Mouse (Mus musculus) myocyte (in vitro differentiated cells): ENCODE measurements around the gene Zan.

ENCODE experiments used
- CEBPB ChIP-seq: IDR thresholded peaks from 2 replicates; pipeline ENCODE4 v1.6.1; 2011; ENCODE audit warnings: mild to moderate bottlenecking, moderate library complexity; ENCODE audit not compliant: poor library complexity, insufficient read depth, severe bottlenecking
- E2F4 ChIP-seq: IDR thresholded peaks from one replicate; pipeline ENCODE4 v1.6.1; 2011; ENCODE audit warnings: mild to moderate bottlenecking, control low read depth, moderate library complexity; ENCODE audit not compliant: insufficient read depth
- MAX ChIP-seq: IDR thresholded peaks from one replicate; pipeline ENCODE4 v1.6.1; 2011; ENCODE audit warnings: low read depth, mild to moderate bottlenecking, control low read depth
- MYOD1 ChIP-seq, 3 experiments: IDR thresholded peaks; one replicate each; pipeline ENCODE4 v1.6.1; 2011; ENCODE audit warnings: control low read depth in 2 of 3, low read depth in 2 of 3, mild to moderate bottlenecking in 2 of 3, moderate library complexity in 1 of 3; ENCODE audit not compliant: insufficient read length in 2 of 3, control insufficient read depth in 1 of 3
- MYOG ChIP-seq, 3 experiments: IDR thresholded peaks; one replicate each; pipeline ENCODE4 v1.6.1; 2011; ENCODE audit warnings: control low read depth in 2 of 3, low read depth in 2 of 3, mild to moderate bottlenecking in 2 of 3; ENCODE audit not compliant: insufficient read length in 2 of 3, control insufficient read depth in 1 of 3, insufficient read depth in 1 of 3
- POLR2A ChIP-seq: IDR thresholded peaks from one replicate; pipeline ENCODE4 v1.6.1; 2011; ENCODE audit warnings: low read depth, mild to moderate bottlenecking, control low read depth, moderate library complexity; ENCODE audit not compliant: insufficient read length
- POLR2AphosphoS2 ChIP-seq: IDR thresholded peaks from one replicate; pipeline ENCODE4 v1.6.1; 2011; ENCODE audit warnings: low read depth, control low read depth; ENCODE audit not compliant: insufficient read length
- REST ChIP-seq: IDR thresholded peaks from one replicate; pipeline ENCODE4 v1.6.1; 2011; ENCODE audit warnings: mild to moderate bottlenecking, control low read depth, moderate library complexity; ENCODE audit not compliant: insufficient read depth, insufficient read length
- SRF ChIP-seq: IDR thresholded peaks from one replicate; pipeline ENCODE4 v1.6.1; 2011; ENCODE audit warnings: low read depth; ENCODE audit not compliant: control insufficient read depth, insufficient read length
- TCF12 ChIP-seq: IDR thresholded peaks from one replicate; pipeline ENCODE4 v1.6.1; 2011; ENCODE audit warnings: mild to moderate bottlenecking, control low read depth; ENCODE audit not compliant: poor library complexity, insufficient read depth, severe bottlenecking
- TCF3 ChIP-seq: IDR thresholded peaks from one replicate; pipeline ENCODE4 v1.6.1; 2011; ENCODE audit warnings: low read depth, control low read depth; ENCODE audit not compliant: insufficient read length
- USF1 ChIP-seq: IDR thresholded peaks from one replicate; pipeline ENCODE4 v1.6.1; 2011; ENCODE audit warnings: low read depth, mild to moderate bottlenecking, control low read depth, moderate library complexity

DNA sequence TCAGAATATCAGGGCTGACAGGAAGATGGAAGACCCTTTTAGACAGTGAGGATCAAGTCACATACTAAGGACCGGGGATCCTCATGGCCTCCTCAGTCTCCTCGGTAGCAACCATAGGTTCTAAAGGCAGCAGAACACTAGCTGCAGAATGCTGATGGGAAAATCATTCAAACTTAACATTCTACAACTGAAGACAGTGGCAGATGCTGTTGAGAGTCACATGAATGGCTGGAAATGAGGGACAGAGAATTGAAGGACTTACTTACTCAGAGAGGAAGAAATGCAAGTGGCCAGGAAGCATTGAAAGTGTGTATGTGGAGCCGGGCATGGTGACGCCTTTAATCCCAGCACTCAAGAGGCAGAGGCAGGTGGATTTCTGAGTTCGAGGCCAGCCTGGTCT, at the start of gene Zan:
- TF ChIP-seq MYOG (IDR thresholded peaks at IDR 0.05; ENCODE audit: control insufficient read depth in 1 of 3, insufficient read depth in 1 of 3, insufficient read length in 2 of 3, low read depth in 2 of 3) (no peak), POLR2AphosphoS2 (no peak), POLR2A (no peak), MAX (no peak), REST (no peak), CEBPB (no peak), USF1 (no peak), TCF12 (no peak), E2F4 (no peak), TCF3 (no peak), MYOD1 (IDR thresholded peaks at IDR 0.05; ENCODE audit: control insufficient read depth in 1 of 3, insufficient read length in 2 of 3, low read depth in 2 of 3) (no peak), SRF (no peak)
